Mouse (Mus musculus) cerebellum, postnatal 4 days (tissue): ENCODE data around the gene Gm4869.

ENCODE experiments used
- DNase-seq, 2 experiments: peaks; one replicate each; pipeline ENCODE4 v3.0.0; 2022; ENCODE audit warnings: low spot score in 2 of 2, mixed read lengths in 1 of 2

The Gm4869 gene

GRCm38 (mm10) chr5:140521196-140521595 lies 75.8 kb downstream of the Gm4869 start:
- DNase-seq, result no peak

GRCm38 (mm10) chr5:140526754-140527153 lies 81.3 kb downstream of the Gm4869 start:
- DNase-seq, result no peak

GRCm38 (mm10) chr5:140538111-140538683 lies 92.8 kb downstream of the Gm4869 start:
- no peak for DNase-seq

- DNase-seq, result peak; percentile 79 to 85
These were observed 94.7 kb downstream of the Gm4869 start for GRCm38 (mm10) chr5:140540106-140540505.

GRCm38 (mm10) chr5:140542811-140543575 lies 97.5 kb downstream of the Gm4869 start:
- peak; percentile 72 to 88 for DNase-seq
